Mouse (Mus musculus) neural tube, embryonic 14.5 days (tissue): ENCODE data around the gene Btd. TPM values are rescaled to one million over a fixed set of nuclear protein-coding genes. Genes with fewer than 3 reads are reported as not detected.

Experiments used
- ATAC-seq: fragments of 200-750 bp; cut with Nextera tagmentation; 2 replicates; pipeline ENCODE4 v1.8.0; 2017; ENCODE audit warnings: low read depth, mild to moderate bottlenecking, moderate TSS enrichment, moderate library complexity
- H3K27ac ChIP-seq: fragments of 300-500 bp; sonication (generic); 2 replicates; pipeline ENCODE4 v1.5.1; 2014; ENCODE audit warnings: low read depth, mild to moderate bottlenecking, control low read depth, low read length, moderate library complexity, mixed read lengths
- H3K27me3 ChIP-seq: fragments of 300-500 bp; sonication (generic); 2 replicates; pipeline ENCODE4 v1.6.1; 2014; ENCODE audit warnings: low read length; ENCODE audit not compliant: control insufficient read depth, insufficient read depth
- H3K36me3 ChIP-seq: fragments of 300-500 bp; sonication (generic); 2 replicates; pipeline ENCODE4 v1.6.1; 2014; ENCODE audit warnings: low read length, mixed read lengths; ENCODE audit not compliant: control insufficient read depth, insufficient read depth
- H3K4me1 ChIP-seq: fragments of 300-500 bp; sonication (generic); 2 replicates; pipeline ENCODE4 v1.6.1; 2014; ENCODE audit warnings: low read length; ENCODE audit not compliant: control insufficient read depth, insufficient read depth
- H3K4me2 ChIP-seq: fragments of 300-500 bp; sonication (generic); 2 replicates; pipeline ENCODE4 v1.6.1; 2014; ENCODE audit warnings: mild to moderate bottlenecking, low read depth, low read length, control low read depth
- H3K4me3 ChIP-seq: fragments of 300-500 bp; sonication (generic); 2 replicates; pipeline ENCODE4 v1.5.1; 2014; ENCODE audit warnings: low read depth, low read length, control low read depth, mixed read lengths
- H3K9ac ChIP-seq: fragments of 300-500 bp; sonication (generic); replicated peaks from 2 replicates; pipeline ENCODE4 v1.6.1; 2014; ENCODE audit warnings: low read depth, mild to moderate bottlenecking, control low read depth, low read length, mixed read lengths
- H3K9me3 ChIP-seq: fragments of 300-500 bp; sonication (generic); 2 replicates; pipeline ENCODE4 v1.6.1; 2016; ENCODE audit warnings: low read length; ENCODE audit not compliant: control insufficient read depth
- WGBS: fragments of 180-500 bp; shearing (Covaris S2); extraction: QIAGEN DNeasy Blood & Tissue Kit; methylation state at CpG from one replicate; pipeline ENCODE4 v1.1.7; 2014; 5-methylcytosine and 5-hydroxymethylcytosine counted together
- polyA plus RNA-seq: library from polyadenylated mRNA; unstranded; fragments of >200 nt; fragmentation: Nextera tagmentation; extraction: Ambion mirVana; gene quantifications from 2 replicates; pipeline ENCODE4 v1.2.1, GENCODE M21; 2014

Gene Btd
- polyA plus RNA-seq, 1 experiment from 2014 or later: 14.4 TPM

- no peaks in the 10 kb centered on the region for H3K36me3 ChIP-seq
- no peaks in the 10 kb centered on the region for H3K9me3 ChIP-seq
- 75% methylated on average over 7 of the region's 7 CpGs for WGBS
- H3K4me1 ChIP-seq: no peaks in the 10 kb centered on the region
- no peak overlapping the region for H3K4me2 ChIP-seq
- ATAC-seq: no peak
- no peaks in the 10 kb centered on the region for H3K27me3 ChIP-seq
- H3K27ac ChIP-seq: no peak overlapping the region
- no peak overlapping the region for H3K9ac ChIP-seq
- H3K4me3 ChIP-seq: no peak overlapping the region
Observed at GRCm38 (mm10) chr14:31684343-31685040, 43.7 kb downstream of the Btd start.

GRCm38 (mm10) chr14:31685680-31686079 lies 44.9 kb downstream of the Btd start:
- H3K27me3 ChIP-seq: no peaks in the 10 kb centered on the region
- 94% methylated on average over 10 of the region's 10 CpGs for WGBS
- no peaks in the 10 kb centered on the region for H3K36me3 ChIP-seq
- no peak overlapping the region for H3K4me2 ChIP-seq
- no peak overlapping the region for H3K27ac ChIP-seq
- no peak overlapping the region for H3K4me3 ChIP-seq
- H3K4me1 ChIP-seq: no peaks in the 10 kb centered on the region
- ATAC-seq: no peak
- H3K9ac ChIP-seq: no peak overlapping the region
- no peaks in the 10 kb centered on the region for H3K9me3 ChIP-seq

GRCm38 (mm10) chr14:31686231-31686630 lies 45.4 kb downstream of the Btd start:
- Histone ChIP-seq H3K27me3 (no peaks in the 10 kb centered on the region), H3K4me2 (no peak overlapping the region), H3K4me1 (no peaks in the 10 kb centered on the region), H3K9me3 (no peaks in the 10 kb centered on the region), H3K27ac (no peak overlapping the region), H3K4me3 (no peak overlapping the region), H3K9ac (no peak overlapping the region), H3K36me3 (no peaks in the 10 kb centered on the region)
- 92% methylated on average over 1 of the region's 1 CpGs for WGBS
- no peak for ATAC-seq

- Histone ChIP-seq H3K27ac (no peak overlapping the region), H3K36me3 (no peaks in the 10 kb centered on the region), H3K4me1 (no peaks in the 10 kb centered on the region), H3K4me3 (no peak overlapping the region), H3K27me3 (no peaks in the 10 kb centered on the region), H3K9me3 (no peaks in the 10 kb centered on the region), H3K9ac (no peak overlapping the region), H3K4me2 (no peak overlapping the region)
- 89% methylated on average over 6 of the region's 6 CpGs for WGBS
- no peak for ATAC-seq
Observed at GRCm38 (mm10) chr14:31692536-31692935, 51.7 kb downstream of the Btd start.

DNA sequence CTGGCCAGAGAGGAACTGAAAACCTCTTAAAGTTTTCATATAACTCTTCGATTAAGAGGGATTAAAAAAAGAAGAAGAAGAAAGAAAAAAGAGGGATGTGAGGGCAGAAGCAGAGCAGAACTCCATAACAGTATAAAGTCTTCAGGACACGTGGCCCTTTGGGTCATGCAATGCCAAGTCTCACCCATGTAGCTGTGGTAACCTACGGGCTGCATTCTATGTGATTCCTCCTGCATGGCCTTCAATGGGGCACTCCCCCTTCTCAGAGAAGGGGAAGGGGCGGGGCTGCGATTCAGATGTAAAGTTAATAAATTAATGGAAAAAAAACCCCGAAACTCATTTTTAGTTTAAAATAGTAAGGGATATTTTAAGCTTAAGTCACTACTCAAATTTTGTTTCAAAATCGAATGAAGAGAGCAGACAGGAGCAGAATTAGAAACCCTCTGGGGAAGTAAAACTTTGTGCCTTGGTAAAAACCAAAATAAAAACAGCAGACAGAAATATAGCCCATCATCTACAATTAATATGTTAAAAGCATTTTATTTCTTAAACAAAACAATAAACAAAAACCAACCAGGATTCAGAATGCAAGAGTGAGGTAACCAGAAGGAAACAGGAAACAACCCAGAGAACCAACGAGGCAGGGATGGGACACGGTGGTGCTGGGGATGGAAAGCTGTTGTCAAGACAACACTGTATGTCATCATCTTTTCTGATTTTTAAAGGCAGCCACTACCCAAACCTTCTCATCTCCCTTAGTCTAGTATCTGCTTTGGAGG lies 55.6 kb downstream of the Btd start:
- Histone ChIP-seq H3K36me3 (peaks cover 18% of the 10 kb centered on the region), H3K27ac (no peak overlapping the region), H3K4me1 (no peaks in the 10 kb centered on the region), H3K27me3 (no peaks in the 10 kb centered on the region), H3K4me2 (no peak overlapping the region), H3K9me3 (no peaks in the 10 kb centered on the region), H3K4me3 (no peak overlapping the region), H3K9ac (no peak overlapping the region)
- 90% methylated on average over 9 of the region's 9 CpGs for WGBS
- ATAC-seq: no peak

DNA sequence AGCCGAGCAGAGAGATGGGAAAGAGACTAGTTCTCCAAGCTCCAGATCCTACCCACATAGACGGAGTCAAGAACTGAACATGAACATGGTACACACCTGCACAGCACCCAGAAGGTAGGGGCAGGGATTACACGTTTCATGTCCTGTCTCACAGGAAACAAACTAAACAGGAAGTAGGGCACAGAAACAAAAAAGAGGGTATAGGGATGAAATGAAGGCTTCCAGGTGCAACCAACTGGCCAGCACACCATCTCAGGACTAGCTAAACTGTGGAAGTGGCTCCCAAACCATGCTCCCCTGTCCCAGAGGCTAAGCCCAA lies 56.1 kb downstream of the Btd start:
- no peak overlapping the region for H3K4me3 ChIP-seq
- no peaks in the 10 kb centered on the region for H3K4me1 ChIP-seq
- no peaks in the 10 kb centered on the region for H3K27me3 ChIP-seq
- no peak overlapping the region for H3K9ac ChIP-seq
- ATAC-seq: no peak
- H3K27ac ChIP-seq: no peak overlapping the region
- H3K36me3 ChIP-seq: peaks cover 21% of the 10 kb centered on the region
- 90% methylated on average over 3 of the region's 3 CpGs for WGBS
- H3K4me2 ChIP-seq: no peak overlapping the region
- no peaks in the 10 kb centered on the region for H3K9me3 ChIP-seq

- H3K4me2 ChIP-seq: no peak overlapping the region
- no peak overlapping the region for H3K9ac ChIP-seq
- H3K4me1 ChIP-seq: no peaks in the 10 kb centered on the region
- no peak overlapping the region for H3K4me3 ChIP-seq
- H3K9me3 ChIP-seq: no peaks in the 10 kb centered on the region
- no peak overlapping the region for H3K27ac ChIP-seq
- ATAC-seq: no peak
- no peaks in the 10 kb centered on the region for H3K27me3 ChIP-seq
- WGBS: 99% methylated on average over 3 of the region's 3 CpGs
- H3K36me3 ChIP-seq: peaks cover 25% of the 10 kb centered on the region
Observed at GRCm38 (mm10) chr14:31697346-31697745, 56.5 kb downstream of the Btd start.

DNA sequence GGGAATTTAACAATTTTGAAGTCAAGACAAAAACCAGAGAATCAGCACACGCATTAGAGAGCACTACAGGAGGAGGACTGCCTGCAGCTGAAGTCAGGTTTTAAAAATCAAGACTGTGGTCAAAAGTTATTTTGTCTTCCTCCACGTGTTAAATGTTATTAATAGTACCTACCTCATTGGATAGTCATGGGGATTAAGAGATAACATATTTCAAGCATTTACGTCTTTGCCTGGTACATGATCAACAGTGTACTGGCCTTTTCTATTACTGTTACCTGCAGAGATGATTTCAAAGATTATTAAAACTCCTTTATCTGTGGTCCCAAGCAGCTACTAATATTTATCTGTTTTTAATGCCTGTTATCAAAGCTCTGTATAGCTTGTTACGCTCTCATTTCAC lies 56.9 kb downstream of the Btd start:
- Histone ChIP-seq H3K36me3 (peaks cover 30% of the 10 kb centered on the region), H3K27ac (no peak overlapping the region), H3K4me1 (no peaks in the 10 kb centered on the region), H3K9ac (no peak overlapping the region), H3K4me3 (no peak overlapping the region), H3K4me2 (no peak overlapping the region), H3K9me3 (no peaks in the 10 kb centered on the region), H3K27me3 (no peaks in the 10 kb centered on the region)
- no peak for ATAC-seq
- WGBS: 92% methylated on average over 4 of the region's 4 CpGs

- Histone ChIP-seq H3K27ac (no peak overlapping the region), H3K9ac (no peak overlapping the region), H3K9me3 (no peaks in the 10 kb centered on the region), H3K27me3 (no peaks in the 10 kb centered on the region), H3K4me1 (no peaks in the 10 kb centered on the region), H3K4me3 (no peak overlapping the region), H3K4me2 (no peak overlapping the region), H3K36me3 (peaks cover 37% of the 10 kb centered on the region)
- 94% methylated on average over 2 of the region's 2 CpGs for WGBS
- ATAC-seq: no peak
Observed at GRCm38 (mm10) chr14:31700376-31700775, 59.5 kb downstream of the Btd start.
